Mouse (Mus musculus): ENCODE measurements around the gene Shc3.

Gene Shc3

DNA sequence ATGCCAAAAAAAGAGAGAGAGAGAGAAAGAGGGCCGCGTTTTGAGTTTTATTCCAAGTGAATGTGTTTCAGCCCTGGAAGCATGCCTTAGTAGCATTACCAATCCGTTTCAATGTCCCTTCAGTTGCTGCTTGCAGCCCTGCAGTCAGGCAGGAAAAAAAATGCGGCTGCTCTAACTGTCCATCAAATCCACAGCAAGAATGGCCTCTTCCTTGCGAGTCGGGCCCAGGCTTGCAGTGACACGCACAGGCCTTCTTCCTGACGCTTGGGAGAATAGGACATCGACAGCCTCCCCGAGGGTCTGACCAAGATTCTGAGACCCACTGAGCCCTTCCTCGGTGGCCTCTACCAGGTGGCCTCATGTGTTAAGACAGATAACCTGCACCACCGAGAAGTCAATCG, 718 bp downstream of the Shc3 start:
- no peak for DNase-seq (ENCODE audit: extremely low read depth, low read depth)

DNA sequence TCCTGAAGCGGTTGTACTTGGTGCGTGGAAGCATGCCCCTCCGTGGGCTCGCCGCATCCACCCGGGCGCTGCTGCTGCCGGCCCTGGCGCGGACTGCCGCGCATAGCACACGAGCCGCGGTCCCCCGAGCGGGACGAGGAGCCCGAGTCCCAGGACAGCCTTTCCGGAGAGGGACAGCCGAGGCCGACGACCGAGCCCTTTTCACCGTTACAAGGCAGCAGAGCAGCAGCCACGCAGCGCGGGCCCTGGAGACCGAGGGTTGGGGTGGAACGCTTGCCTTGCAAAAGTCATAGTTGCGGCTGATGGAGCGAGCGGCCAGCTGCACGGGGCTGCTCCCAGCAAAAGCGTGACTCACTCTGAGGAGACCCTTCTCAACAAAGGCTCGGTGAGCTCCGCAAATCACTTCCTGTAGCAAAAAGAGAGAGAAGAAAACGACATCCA, 1.8 kb downstream of the Shc3 start:
- DNase-seq (ENCODE audit: extremely low read depth, low read depth) = no peak

DNA sequence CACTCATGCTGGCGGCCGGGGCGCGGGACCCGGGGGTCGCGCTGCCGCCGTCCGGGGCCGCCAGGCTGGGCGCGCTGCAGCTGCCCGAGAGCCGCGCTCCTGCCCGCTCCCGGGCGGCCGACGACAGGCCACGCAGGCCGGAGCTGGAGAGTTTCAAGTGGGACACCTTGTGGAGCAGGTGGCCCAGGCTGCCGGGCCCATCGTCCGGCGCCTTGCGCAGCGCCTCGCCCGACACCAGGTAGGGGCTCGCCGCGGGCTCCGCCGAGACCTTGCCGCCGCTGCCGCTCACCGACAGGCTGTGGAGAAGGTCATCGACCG, 2.2 kb downstream of the Shc3 start:
- no peak for DNase-seq (ENCODE audit: extremely low read depth, low read depth)

DNA sequence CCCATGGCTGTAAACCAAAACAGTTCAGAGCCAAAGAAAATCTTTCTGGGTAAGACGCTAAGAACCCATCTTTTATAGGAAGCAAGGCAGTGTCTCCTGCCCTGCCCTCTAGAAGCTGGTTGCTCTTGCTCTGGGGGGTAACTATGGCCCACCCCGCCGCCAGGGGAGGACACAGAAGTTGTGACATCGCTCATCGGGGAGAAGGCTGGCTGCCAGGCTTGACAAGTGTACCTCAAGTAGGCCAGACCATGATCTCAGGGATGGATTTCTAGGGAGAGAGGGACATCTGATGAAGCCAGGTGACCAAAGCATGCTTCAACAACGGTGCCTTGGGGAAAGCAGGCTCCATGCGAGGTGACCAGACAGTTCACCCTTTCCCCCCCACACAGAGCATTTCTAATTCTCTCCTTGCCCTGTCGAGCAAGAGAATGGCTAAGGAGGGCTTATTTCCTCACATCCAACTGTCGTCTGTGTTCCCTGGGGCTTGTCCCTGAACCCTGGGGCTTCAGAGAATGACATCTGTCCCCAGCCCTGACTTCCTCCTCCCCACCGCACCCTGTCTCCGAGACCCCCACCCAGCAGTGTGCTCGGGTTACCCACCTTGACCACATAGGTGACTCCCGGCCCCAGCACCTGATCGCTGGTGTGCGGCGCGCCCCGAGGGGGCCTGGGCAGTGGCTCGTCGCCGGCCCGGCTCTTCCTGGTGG, 2.7 kb downstream of the Shc3 start:
- no peak for DNase-seq (ENCODE audit: extremely low read depth, low read depth)

DNA sequence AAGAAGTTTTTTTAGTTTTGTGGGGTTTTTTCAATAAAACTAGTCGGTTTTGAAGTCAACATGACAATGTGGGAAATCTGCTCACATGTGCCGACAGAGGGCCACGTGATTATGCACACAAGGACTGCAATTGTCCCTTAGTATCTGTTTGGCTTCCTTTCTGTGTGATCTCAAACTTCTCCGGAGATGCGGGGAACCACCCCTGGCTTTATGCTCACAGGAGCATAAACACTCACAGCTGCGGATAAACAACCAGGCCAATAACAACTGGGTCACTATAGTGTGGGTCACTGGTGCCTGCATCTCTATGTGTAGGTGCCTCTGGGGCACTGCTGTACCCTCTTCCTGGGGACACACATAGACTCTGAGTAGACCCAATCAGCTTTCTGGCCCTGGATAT, 4.5 kb downstream of the Shc3 start:
- no peak for DNase-seq (ENCODE audit: extremely low read depth, low read depth)

DNA sequence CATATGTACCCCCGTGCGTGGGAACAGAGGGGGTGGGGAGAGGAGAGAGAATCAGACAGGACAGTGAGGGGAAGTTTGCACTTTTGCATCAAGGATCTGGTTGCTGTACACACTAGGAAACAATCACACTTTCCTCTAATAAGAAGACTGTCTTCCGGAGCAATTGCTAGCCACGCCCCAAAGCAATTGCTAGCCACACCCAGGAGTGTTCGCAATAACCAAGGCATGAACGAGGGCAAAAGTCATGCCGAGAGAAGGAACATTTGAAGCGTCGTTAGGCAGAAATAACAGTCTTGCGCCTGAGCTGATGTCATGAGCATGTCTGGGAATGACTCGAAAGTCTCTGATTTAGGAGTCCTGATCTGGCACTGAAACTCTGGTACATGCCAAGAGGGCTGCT, 15.9 kb downstream of the Shc3 start:
- DNase-seq (ENCODE audit: extremely low read depth, low read depth) = no peak

DNA sequence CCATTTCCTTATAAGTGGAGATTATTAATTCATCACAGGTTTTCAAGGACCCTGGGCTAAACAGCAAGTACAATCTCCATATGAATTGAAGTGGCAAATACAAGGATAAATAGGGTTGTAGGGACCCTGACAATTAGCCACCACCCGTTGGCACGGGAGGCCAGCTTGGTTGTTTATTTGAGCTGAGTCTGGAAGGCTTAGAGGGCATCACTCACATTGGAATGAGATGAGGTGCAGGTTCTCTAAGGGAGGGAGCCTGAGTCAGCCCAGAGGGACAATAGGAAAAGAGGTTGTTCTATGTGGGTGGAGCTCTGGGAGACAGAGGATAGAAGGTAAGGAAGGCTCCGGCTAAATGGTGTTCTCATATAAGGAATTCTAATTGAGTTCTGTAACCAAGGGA, 17.0 kb downstream of the Shc3 start:
- DNase-seq (ENCODE audit: extremely low read depth, low read depth) = no peak

DNA sequence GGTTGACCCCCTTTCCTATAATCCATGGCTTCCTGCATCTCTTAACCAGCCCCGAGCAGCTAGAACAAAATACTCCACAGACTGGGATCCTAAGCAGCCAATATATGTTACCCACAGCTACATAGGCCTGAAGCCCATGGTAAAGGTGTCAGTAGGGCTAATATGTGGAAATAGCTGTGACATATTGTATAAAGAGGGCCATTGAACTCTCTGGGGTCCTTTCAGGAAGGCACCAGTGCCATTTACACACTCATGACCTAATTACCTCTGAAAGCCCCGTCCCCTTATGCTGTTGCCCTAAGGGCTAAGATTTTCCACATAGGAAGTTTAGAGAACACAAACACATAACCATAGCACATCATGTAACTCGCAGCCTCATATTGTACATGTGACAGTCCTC, 17.4 kb downstream of the Shc3 start:
- DNase-seq (ENCODE audit: extremely low read depth, low read depth) = no peak

DNA sequence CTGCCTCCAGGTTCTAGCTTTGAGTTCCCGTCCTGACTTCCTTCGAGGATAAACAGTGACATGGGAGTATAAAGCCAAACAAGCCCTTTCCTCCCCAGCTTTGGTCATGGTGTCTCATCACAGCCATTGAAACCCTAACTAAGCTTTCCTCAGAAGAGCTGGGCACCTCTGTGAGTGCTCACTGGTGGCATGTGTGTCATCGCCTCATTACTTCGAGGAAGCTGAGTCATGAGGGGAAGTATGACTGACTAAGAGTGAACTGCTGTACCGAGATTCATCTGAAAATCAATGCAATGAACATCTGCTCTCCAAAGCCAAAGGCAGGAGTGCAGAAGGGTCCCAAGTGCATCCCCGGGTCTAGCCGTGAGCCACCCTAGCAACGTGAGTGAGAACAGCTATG, 29.4 kb downstream of the Shc3 start:
- no peak for DNase-seq (ENCODE audit: extremely low read depth, low read depth)

DNA sequence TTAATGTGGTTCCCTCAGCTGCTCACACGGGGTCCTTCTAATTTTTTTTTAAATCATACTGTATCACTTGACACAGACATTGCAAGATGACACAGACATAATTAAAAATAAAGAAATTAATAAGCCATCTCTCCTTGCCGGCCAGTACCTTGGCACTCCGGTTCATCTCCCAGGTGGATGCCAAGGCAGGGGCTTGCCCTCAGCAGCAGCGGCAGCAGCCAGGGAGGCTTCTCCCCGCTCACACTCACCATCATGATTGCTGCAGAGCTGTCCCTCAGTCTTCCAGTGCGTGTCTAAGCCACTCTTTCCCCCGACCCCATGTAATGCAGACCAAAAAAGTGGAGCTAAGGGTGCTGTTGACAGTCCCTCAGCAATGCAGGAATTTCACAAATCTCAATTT, 33.9 kb downstream of the Shc3 start:
- no peak for DNase-seq (ENCODE audit: extremely low read depth, low read depth)

DNA sequence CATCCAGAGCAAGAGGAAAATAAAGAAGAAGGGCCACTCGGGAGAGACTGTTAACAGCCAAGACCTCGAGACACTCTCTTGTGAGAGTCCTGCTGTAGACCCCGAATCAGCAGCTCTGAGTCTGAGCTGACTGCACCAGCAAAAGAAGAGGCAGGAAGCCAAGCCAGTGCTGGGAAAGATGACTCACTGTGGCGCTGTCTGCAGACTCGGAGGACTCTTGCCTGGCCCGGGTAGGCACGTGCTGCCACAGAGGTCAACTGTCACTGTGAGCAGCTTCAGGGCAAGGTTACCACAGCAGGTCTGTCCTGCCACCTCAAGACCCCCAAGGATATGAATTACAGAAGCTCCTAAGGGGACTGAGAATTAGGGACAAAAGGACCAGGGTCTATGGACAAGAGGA, 42.7 kb downstream of the Shc3 start:
- no peak for DNase-seq (ENCODE audit: extremely low read depth, low read depth)

DNA sequence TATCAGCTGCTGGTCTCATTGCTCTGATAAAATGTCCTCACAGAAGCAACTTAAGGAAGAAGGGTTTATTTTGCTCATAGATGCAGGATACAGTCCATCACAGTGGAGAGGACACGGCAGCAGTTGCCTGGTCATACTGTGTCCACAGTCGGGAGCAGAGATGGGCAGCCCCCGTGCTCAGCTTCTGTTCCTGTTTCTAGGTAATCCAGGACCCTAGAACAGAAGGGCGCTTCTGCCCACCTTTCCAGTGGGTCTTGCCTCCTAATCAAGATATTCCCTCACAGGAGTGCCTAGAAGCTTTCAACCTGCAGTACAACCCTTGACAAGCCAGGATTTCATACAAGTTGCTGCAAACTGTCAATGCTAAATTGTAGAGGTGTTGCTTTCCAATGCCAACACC, 44.9 kb downstream of the Shc3 start:
- no peak for DNase-seq (ENCODE audit: extremely low read depth, low read depth)

DNA sequence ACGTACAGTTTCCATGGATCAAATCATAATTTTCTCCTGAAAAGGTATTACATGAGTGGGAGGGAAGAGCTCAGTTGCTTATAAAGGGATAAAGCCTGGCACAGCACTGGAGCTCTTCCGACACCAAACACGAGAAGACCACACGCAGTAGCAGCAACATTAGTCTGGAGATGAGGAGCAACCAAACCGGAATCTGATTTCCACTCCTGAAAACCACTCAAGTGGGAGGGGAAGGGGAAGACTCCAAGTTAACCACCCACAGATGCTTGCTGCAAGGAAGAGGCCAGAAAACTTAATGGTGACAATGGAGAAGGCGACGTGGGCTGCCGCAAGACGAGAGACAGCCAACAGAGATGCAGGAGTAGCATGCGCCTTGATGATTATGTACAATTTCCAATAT, 45.9 kb downstream of the Shc3 start:
- no peak for DNase-seq (ENCODE audit: extremely low read depth, low read depth)

DNA sequence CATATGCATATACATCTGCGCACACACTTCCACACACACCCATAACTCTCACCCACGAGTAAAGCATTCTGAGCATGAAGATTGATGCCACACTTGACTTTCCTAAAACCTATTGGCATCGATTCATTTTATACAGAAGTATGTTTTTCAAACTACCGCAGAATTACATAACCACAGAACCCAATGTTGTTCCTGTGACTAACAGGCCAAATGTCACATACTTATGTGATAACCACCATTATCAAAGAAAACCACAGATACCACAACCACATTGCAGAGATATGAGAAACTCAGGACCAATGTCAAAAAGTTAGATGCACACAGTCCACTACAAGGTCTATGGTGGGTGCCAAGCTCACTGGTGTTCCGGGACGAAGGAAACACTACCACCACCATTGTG, 50.3 kb downstream of the Shc3 start:
- no peak for DNase-seq (ENCODE audit: extremely low read depth, low read depth)

DNA sequence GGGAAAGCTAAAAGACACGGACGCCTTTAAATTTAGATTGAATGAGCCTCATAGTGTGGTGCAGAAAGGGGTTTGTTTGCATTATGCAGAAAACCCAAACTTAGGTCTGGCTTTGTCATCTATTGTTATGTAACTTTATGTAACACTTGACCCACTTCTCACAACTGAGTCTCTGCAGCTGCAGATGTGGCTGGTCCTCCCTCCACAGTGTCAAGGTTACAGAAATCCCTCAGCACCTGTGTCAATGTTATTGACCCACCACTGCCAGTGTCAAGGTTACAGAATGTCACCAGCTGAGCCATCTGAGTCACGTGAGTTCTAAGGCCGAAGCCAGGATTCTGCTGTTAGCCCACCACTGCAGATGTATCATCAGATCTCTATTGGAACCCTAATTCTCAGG, 51.3 kb downstream of the Shc3 start:
- no peak for DNase-seq (ENCODE audit: extremely low read depth, low read depth)

DNA sequence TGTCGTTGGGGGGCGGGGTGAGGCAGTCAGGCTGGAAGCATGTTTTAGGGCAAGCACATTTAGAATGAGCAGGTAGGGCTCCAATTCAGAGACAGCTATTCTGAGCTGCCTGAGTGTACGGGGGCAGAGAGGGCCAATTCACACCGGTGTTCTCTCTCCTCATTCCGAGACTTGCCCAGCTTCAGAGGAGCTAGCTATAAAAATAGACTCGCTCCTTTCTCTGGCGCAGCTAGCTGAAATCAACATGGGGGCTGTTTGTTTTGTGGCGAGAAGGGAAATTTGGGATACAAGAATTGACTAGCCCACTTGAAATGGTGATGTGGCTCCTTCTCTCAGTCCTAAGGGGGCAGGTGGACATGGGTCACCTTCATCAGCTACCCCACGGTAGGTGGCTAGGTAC, 60.4 kb downstream of the Shc3 start:
- DNase-seq (ENCODE audit: extremely low read depth, low read depth) = no peak

DNA sequence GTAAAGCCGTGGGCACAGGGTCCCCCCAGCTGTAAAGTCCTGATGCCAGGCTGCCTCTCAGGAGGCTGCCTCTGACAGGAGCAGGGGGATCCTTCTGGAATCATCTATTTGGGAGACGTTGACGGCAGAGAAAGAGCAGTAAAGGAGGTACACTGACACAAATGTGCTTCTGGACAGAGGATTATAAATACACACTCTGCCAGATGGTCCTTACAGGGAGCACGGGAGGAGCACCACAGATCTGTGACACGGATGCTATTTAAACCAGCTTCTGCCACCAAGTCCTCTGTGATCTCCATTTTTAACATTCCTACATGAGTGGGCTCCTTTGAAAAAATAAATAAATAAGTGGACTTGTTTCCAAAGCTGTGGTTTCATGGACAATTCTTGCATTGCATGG, 63.5 kb downstream of the Shc3 start:
- no peak for DNase-seq (ENCODE audit: extremely low read depth, low read depth)

DNA sequence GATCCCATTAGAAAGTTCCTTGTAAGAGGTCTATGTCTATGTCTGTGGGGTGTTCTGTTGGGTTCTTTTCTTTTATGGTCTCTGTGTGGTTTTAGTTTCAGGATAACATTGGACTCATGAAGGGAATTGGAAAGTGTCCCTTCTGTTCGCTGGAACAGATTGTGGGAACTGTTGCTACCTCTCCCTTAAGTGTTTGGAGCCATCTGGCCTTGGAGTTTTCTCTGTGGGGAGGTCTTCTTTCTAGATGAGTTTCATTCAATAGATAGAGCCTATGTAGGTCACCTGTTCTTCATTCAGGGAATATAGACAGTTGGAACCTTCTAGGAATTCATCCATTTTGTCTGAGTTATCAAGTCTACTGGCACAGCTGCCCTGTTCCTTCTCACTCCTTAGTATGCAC, 69.5 kb downstream of the Shc3 start:
- no peak for DNase-seq (ENCODE audit: extremely low read depth, low read depth)

DNA sequence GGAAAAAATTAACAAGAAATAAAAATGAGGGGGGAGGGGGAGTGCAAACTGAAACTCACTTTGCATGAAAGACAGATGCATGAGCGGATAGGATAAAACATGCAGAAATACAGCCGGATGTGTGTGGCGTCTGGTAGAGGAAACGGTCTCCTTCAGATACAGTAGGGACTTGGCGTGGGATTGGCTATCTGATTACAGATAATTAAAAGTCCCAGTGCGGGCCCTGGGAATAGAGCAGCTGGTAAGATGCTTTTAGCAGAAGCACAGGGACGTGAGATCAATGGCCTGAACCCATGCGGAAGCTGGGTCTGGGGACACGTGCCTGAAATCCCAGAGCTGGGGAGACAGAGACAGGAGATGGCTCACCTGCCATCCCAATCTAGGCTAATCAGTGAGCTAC, 75.5 kb downstream of the Shc3 start:
- no peak for DNase-seq (ENCODE audit: extremely low read depth, low read depth)

DNA sequence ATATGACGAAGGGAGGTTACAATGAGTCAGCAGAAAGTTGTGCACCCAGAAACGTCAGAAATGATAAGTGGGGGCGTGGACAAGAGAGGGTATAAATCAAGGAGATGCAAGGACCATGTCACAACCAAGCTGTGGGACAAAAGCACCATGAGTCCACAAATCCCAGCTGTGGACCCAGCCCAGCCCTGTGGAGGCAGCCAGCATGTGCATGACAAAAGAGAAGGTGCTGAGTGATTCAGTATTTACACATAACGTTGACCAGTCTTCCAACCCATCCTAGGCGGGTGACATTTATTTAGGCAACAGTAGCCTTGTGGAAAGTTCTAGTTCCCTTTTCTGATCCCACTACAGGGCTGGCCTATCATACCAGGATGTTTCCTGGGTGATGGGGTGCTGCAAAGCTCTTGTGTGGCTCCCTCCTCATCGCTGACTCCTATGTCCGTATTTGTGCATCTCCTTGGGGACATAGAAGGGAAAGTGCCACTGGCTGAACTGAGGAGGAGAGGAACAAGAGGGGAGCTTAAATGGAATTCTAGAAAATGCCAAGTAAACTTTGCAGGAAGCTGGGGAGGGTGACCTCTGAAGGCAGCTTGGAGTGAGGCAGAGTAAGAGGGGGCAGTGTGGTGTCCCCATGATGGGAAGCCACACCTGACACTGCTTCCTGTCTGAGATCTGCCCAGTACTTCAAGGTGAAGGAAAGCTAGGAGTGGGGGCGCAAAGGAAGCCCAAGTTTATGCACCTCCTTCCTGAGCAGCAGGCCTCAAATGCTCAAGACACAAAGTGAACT, 77.4 kb downstream of the Shc3 start:
- DNase-seq (ENCODE audit: extremely low read depth, low read depth) = no peak

DNA sequence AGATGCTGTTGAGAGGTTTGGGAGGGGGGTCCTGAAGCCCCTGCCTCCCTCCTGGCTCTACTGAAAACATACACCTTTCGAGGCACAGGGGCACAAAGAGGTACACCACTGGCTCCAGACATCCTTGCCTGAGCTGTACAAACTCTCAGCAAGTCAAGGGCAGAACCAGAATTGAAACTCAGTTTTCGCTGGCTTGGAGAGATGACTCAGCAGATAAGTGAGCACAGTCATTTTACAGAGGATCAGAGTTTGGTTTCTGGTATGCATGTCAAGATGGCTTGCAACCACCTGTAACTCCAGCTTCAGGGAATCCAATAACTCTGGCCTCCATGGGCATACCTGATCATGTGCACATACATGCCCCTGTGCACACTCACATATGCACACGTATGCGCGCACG, 79.0 kb downstream of the Shc3 start:
- no peak for DNase-seq (ENCODE audit: extremely low read depth, low read depth)

DNA sequence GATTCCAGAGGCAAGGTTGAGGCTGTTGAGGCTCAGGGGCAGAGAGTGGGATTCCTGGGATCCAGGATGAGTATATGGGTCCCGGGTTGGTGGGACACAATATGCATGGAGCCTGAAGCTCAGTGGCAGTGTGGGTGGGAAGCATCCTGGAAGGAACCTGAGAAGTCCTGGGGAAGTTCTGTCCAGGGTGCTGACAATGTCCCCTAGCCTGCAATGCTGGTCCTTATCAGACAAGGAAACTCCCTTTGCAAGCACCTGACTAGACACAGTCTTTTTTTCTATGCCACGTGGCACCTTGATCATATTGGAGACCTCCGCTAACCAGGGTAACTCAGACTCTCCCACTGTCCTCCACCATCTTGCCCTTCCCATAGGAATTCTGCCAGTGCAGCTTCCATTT, 80.3 kb downstream of the Shc3 start:
- no peak for DNase-seq (ENCODE audit: extremely low read depth, low read depth)

DNA sequence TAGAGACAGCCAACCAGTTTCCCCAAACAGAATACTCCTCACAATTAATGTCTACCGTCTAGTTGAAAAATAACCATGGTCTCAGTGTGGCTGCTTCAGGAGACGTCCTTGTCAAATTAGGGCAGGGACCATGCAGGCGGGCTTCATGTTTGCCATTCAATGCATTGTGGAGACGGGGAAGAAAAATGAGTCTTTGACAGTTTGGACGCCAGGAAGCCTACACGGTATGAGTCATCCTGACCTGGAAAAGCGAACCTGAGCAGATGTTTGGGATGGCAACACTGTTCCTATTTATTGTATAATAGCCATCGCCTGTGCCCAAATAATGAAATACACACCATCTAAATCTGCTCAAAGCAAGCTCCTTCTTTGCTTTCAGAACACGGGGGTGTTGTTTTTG, 83.9 kb downstream of the Shc3 start:
- DNase-seq (ENCODE audit: extremely low read depth, low read depth) = no peak
